Mouse (Mus musculus) kidney, postnatal 4 days (tissue): ENCODE data around the gene Wdsub1.
"Not testable (repeated sequence)": the region's sequence is repeated elsewhere in the genome, so short reads cannot be mapped to it uniquely, and the experiment has no call there.

ENCODE experiments used
- DNase-seq, 2 experiments: peaks; one replicate each; pipeline ENCODE4 v3.0.0; 2021; ENCODE audit warnings: mixed read lengths in 2 of 2

Gene Wdsub1

GRCm38 (mm10) chr2:59881831-59882741 is at the start of gene Wdsub1:
Gene Wdsub1 (minus strand): TSS chr2:59882591.
- peak; percentile 96 to 98 for DNase-seq

- no peak for DNase-seq
These were observed 31.2 kb upstream of the Wdsub1 start for GRCm38 (mm10) chr2:59913610-59914009.

- no peak for DNase-seq
These were observed 25.7 kb upstream of the Wdsub1 start for GRCm38 (mm10) chr2:59908048-59908447.

- no peak for DNase-seq
These were observed 21.6 kb upstream of the Wdsub1 start for GRCm38 (mm10) chr2:59904007-59904406.

- DNase-seq = no peak
These were observed 16.3 kb upstream of the Wdsub1 start for GRCm38 (mm10) chr2:59898666-59899065.

GRCm38 (mm10) chr2:59898105-59898504 is 15.7 kb upstream of the Wdsub1 start:
- DNase-seq = no peak

- DNase-seq = no peak
These were observed 14.4 kb upstream of the Wdsub1 start for GRCm38 (mm10) chr2:59896837-59897236.

- no peak for DNase-seq
These were observed 14.0 kb upstream of the Wdsub1 start for GRCm38 (mm10) chr2:59896400-59896799.

- no peak for DNase-seq
These were observed 7.3 kb upstream of the Wdsub1 start for GRCm38 (mm10) chr2:59889699-59890098.

GRCm38 (mm10) chr2:59882742-59883281 is 421 bp upstream of the Wdsub1 start:
- DNase-seq = no peak

- no peak for DNase-seq
These were observed 987 bp downstream of the Wdsub1 start for GRCm38 (mm10) chr2:59881404-59881803.

- peak; percentile 26 to 38 for DNase-seq
These were observed 4.2 kb downstream of the Wdsub1 start for GRCm38 (mm10) chr2:59878221-59878620.

- DNase-seq = no peak
These were observed 5.1 kb downstream of the Wdsub1 start for GRCm38 (mm10) chr2:59877335-59877734.

GRCm38 (mm10) chr2:59876482-59876881 is 5.9 kb downstream of the Wdsub1 start:
- DNase-seq = no peak

- no peak for DNase-seq
These were observed 11.9 kb downstream of the Wdsub1 start for GRCm38 (mm10) chr2:59870526-59870925.

GRCm38 (mm10) chr2:59862618-59863017 is 19.8 kb downstream of the Wdsub1 start:
- no peak for DNase-seq

- DNase-seq = no peak
These were observed 28.0 kb downstream of the Wdsub1 start for GRCm38 (mm10) chr2:59854363-59854762.

- no peak for DNase-seq
These were observed 28.8 kb downstream of the Wdsub1 start for GRCm38 (mm10) chr2:59853543-59853942.

GRCm38 (mm10) chr2:59852916-59853315 is 29.5 kb downstream of the Wdsub1 start:
- no peak for DNase-seq

GRCm38 (mm10) chr2:59851885-59852284 is 30.5 kb downstream of the Wdsub1 start:
- DNase-seq = not testable (repeated sequence)

- DNase-seq = no peak
These were observed 38.5 kb downstream of the Wdsub1 start for GRCm38 (mm10) chr2:59843848-59844247.

- DNase-seq = no peak
These were observed 39.2 kb downstream of the Wdsub1 start for GRCm38 (mm10) chr2:59843156-59843555.

- DNase-seq = no peak
These were observed 39.8 kb downstream of the Wdsub1 start for GRCm38 (mm10) chr2:59842556-59843008.

- no peak for DNase-seq
These were observed 40.4 kb downstream of the Wdsub1 start for GRCm38 (mm10) chr2:59841944-59842343.
